Mouse (Mus musculus): Measurements from ENCODE around the gene Zkscan17. TPM values are rescaled to one million over a fixed set of nuclear protein-coding genes. Genes with fewer than 3 reads are reported as not detected.

Gene Zkscan17
- total and polyA plus RNA-seq, 3 experiments: 8.9 to 49.9 (median 36.8) TPM

DNA sequence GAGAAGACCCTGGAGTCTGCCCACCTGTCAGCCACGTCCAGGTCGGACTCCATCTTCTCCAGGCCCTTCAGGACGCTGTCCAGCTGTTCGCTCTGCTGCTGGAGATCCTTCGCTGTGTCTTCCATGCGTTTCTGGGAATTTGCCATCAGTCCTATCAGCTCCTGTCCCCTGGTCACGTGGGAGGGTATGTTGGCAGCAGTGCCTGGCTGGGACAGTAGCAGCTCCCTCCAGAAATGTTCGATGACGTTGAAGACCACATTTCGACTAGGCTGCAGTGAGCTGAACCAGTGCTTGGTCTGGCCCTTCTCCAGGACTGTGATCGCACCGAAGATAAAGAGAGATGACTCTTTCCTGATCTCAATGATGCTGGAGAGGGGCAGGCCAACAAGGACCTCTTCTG is 88.6 kb downstream of the Zkscan17 start:
- Histone ChIP-seq H3K27me3 (replicated peaks) (no peaks in the 10 kb centered on the region), H3K27ac (ENCODE audit: insufficient read depth, low read depth) (no peak overlapping the region), H3K4me2 (ENCODE audit: insufficient read depth, low read depth, poor library complexity, severe bottlenecking) (no peak overlapping the region), H3K4me1 (ENCODE audit: control insufficient read depth in 1 of 2, insufficient read depth in 2 of 2) (no peaks in the 10 kb centered on the region), H3K9ac (ENCODE audit: insufficient read depth, low read depth) (no peak overlapping the region), H3K79me2 (replicated peaks; ENCODE audit: control insufficient read depth, extremely low read depth, insufficient read depth, poor library complexity, severe bottlenecking) (no peaks in the 10 kb centered on the region; the same call in 1 of the 2 replicates), H3K36me3 (replicated peaks in 1 of 2; ENCODE audit: control insufficient read depth in 1 of 2, insufficient read depth in 1 of 2, low read length in 1 of 2) (peaks cover 43 to 66% of the 10 kb centered on the region in 2 experiments), H3K9me3 (replicated peaks; ENCODE audit: low read length) (peaks cover 15% of the 10 kb centered on the region), H3K4me3 (replicated peaks in 1 of 3; ENCODE audit: low read depth in 2 of 3, low read length in 2 of 3, poor library complexity in 1 of 3) (no peak overlapping the region)
- in situ Hi-C loops (cut with MboI; ENCODE audit: low pct_ligation_motif_present, low pct_unique_long_range_greater_than_20kb, low sequenced_read_pairs) (loop anchor here (5.0 kb wide), 1 partner anchor 44 kb away; no protein-coding TSS in a partner anchor), dilution Hi-C loops (cut with MboI; ENCODE audit: extremely low pct_ligation_motif_present, extremely low pct_unique_long_range_greater_than_20kb, low sequenced_read_pairs) (no loop called here)
- TF ChIP-seq CHD2 (IDR thresholded peaks at IDR 0.05; ENCODE audit: low read length) (no peak), CHD1 (IDR thresholded peaks at IDR 0.05; ENCODE audit: low read depth, low read length) (no peak), E2F4 (IDR thresholded peaks at IDR 0.05; ENCODE audit: insufficient replicate concordance, low read depth, low read length) (no peak), MYC (IDR thresholded peaks at IDR 0.05; ENCODE audit: low read depth, low read length) (no peak), IRF4 (IDR thresholded peaks at IDR 0.05; ENCODE audit: low read depth, low read length) (no peak), JUND (conservative IDR thresholded peaks at IDR 0.05; ENCODE audit: low read depth, low read length) (no peak), CTCF (conservative IDR thresholded peaks at IDR 0.05 in 1 of 2, IDR thresholded peaks at IDR 0.05 in 1 of 2; ENCODE audit: low read depth in 2 of 2, low read length in 2 of 2) (no peak), USF1 (IDR thresholded peaks at IDR 0.05; ENCODE audit: low read depth, low read length) (no peak), ZNF384 (IDR thresholded peaks at IDR 0.05; ENCODE audit: low read depth, low read length) (no peak), ZMIZ1 (IDR thresholded peaks at IDR 0.05; ENCODE audit: low read depth, low read length) (no peak), USF2 (conservative IDR thresholded peaks at IDR 0.05; ENCODE audit: low read depth, low read length) (no peak), MXI1 (IDR thresholded peaks at IDR 0.05; ENCODE audit: low read depth, low read length) (no peak)
- no peak for DNase-seq (ENCODE audit: extremely low read depth)

Other genes with a start within 250 kb of the Zkscan17 start
- not detected in 2 replicates for gene Wnt3a, start 236.0 kb downstream of the Zkscan17 start, total RNA-seq (2012; rRNA removed)
- gene Wnt3a, start 236.0 kb downstream of the Zkscan17 start, total RNA-seq (2014; rRNA removed): not detected in 2 replicates
- not detected in 2 replicates for gene Wnt3a, start 236.0 kb downstream of the Zkscan17 start, polyA plus RNA-seq (2012; ENCODE audit: insufficient read length, low read depth)
- not detected in 2 replicates for gene Wnt9a, start 219.8 kb downstream of the Zkscan17 start, total RNA-seq (2012; rRNA removed)
- not detected in 2 replicates for gene Wnt9a, start 219.8 kb downstream of the Zkscan17 start, total RNA-seq (2014; rRNA removed)
- not detected in 2 replicates for gene Wnt9a, start 219.8 kb downstream of the Zkscan17 start, polyA plus RNA-seq (2012; ENCODE audit: insufficient read length, low read depth)
- not detected in 2 replicates for gene Prss38, start 151.1 kb downstream of the Zkscan17 start, total RNA-seq (2012; rRNA removed)
- not detected in 2 replicates for gene Prss38, start 151.1 kb downstream of the Zkscan17 start, total RNA-seq (2014; rRNA removed)
- gene Prss38, start 151.1 kb downstream of the Zkscan17 start, polyA plus RNA-seq (2012; ENCODE audit: insufficient read length, low read depth): not detected in 2 replicates
- gene Jmjd4, start 76.7 kb downstream of the Zkscan17 start, total RNA-seq (2012; rRNA removed): 10.2 and 14.0 TPM in 2 replicates
- 9.5 and 9.6 TPM in 2 replicates for gene Jmjd4, start 76.7 kb downstream of the Zkscan17 start, total RNA-seq (2014; rRNA removed)
- 14.3 and 15.7 TPM in 2 replicates for gene Jmjd4, start 76.7 kb downstream of the Zkscan17 start, polyA plus RNA-seq (2012; ENCODE audit: insufficient read length, low read depth)
- gene Snap47, start 75.6 kb downstream of the Zkscan17 start, total RNA-seq (2012; rRNA removed): 81.8 and 101 TPM in 2 replicates
- 101 and 102 TPM in 2 replicates for gene Snap47, start 75.6 kb downstream of the Zkscan17 start, total RNA-seq (2014; rRNA removed)
- gene Snap47, start 75.6 kb downstream of the Zkscan17 start, polyA plus RNA-seq (2012; ENCODE audit: insufficient read length, low read depth): 93.9 and 95.9 TPM in 2 replicates
- 4.1 and 4.9 TPM in 2 replicates for gene Zfp867, start 54.3 kb downstream of the Zkscan17 start, total RNA-seq (2012; rRNA removed)
- gene Zfp867, start 54.3 kb downstream of the Zkscan17 start, total RNA-seq (2014; rRNA removed): 7.1 and 7.2 TPM in 2 replicates
- 4.6 and 5.6 TPM in 2 replicates for gene Zfp867, start 54.3 kb downstream of the Zkscan17 start, polyA plus RNA-seq (2012; ENCODE audit: insufficient read length, low read depth)
- gene Nlrp3, start 14.8 kb upstream of the Zkscan17 start, total RNA-seq (2012; rRNA removed): 0.04 TPM in 1 of 2 replicates, not detected in the other
- not detected in 2 replicates for gene Nlrp3, start 14.8 kb upstream of the Zkscan17 start, total RNA-seq (2014; rRNA removed)
- not detected in 2 replicates for gene Nlrp3, start 14.8 kb upstream of the Zkscan17 start, polyA plus RNA-seq (2012; ENCODE audit: insufficient read length, low read depth)
- gene Olfr222, start 49.5 kb upstream of the Zkscan17 start, total RNA-seq (2012; rRNA removed): not detected in 2 replicates
- not detected in 2 replicates for gene Olfr222, start 49.5 kb upstream of the Zkscan17 start, total RNA-seq (2014; rRNA removed)
- gene Olfr222, start 49.5 kb upstream of the Zkscan17 start, polyA plus RNA-seq (2012; ENCODE audit: insufficient read length, low read depth): not detected in 2 replicates
- gene Olfr223, start 66.5 kb upstream of the Zkscan17 start, total RNA-seq (2012; rRNA removed): not detected in 2 replicates
- gene Olfr223, start 66.5 kb upstream of the Zkscan17 start, total RNA-seq (2014; rRNA removed): not detected in 2 replicates
- not detected in 2 replicates for gene Olfr223, start 66.5 kb upstream of the Zkscan17 start, polyA plus RNA-seq (2012; ENCODE audit: insufficient read length, low read depth)
- gene Mprip, start 134.6 kb upstream of the Zkscan17 start, total RNA-seq (2012; rRNA removed): 59.5 and 71.6 TPM in 2 replicates
- gene Mprip, start 134.6 kb upstream of the Zkscan17 start, total RNA-seq (2014; rRNA removed): 45.6 and 50.6 TPM in 2 replicates
- gene Mprip, start 134.6 kb upstream of the Zkscan17 start, polyA plus RNA-seq (2012; ENCODE audit: insufficient read length, low read depth): 52.8 and 56.4 TPM in 2 replicates